Comparison of ENCODE assay signal across 16 mouse cellular contexts in genomic region chr5:137102078-137102477, GRCm38 (mm10). TPM values are rescaled to one million over a fixed set of nuclear protein-coding genes. Genes with fewer than 3 reads are reported as not detected.
DNase-seq lines count a peak whose midpoint lies in the region; ATAC-seq and TF ChIP-seq lines count a peak whose summit lies in the region.
"Had no signal": no experiment of that assay in that cellular context is flagged by ENCODE, and none has a peak within 500 bp of the region (broad histone marks: within the 10 kb centered on the region; RNA-seq: fewer than 3 reads in every experiment).

No protein-coding gene starts in this region.

- DNase-seq in hindbrain, embryonic 10.5 days (ENCODE audit: low spot score): no peak
- peak; percentile 67 for DNase-seq in MEL (ENCODE audit: low read depth, low spot score)
- DNase-seq in liver, embryonic 14.5 days (ENCODE audit: low read depth in 3 of 3, low spot score in 3 of 3): no peak
- no peak for DNase-seq in urinary bladder, postnatal 36 days (ENCODE audit: low spot score in 2 of 2)
- no peak for DNase-seq in adrenal gland, adult (ENCODE audit: inconsistent age in 2 of 2, low spot score in 1 of 2)
- DNase-seq: adrenal gland, postnatal 36 days; kidney, postnatal 10 days; thymus, postnatal 14 days had no signal

- no peaks in the 10 kb centered on the region for H3K27me3 ChIP-seq in hindbrain, embryonic 10.5 days (ENCODE audit: insufficient read depth, poor library complexity, severe bottlenecking)
- H3K27me3 ChIP-seq in hindbrain, embryonic 12.5 days: no peaks in the 10 kb centered on the region
- H3K27me3 ChIP-seq in C2C12 (ENCODE audit: control insufficient read depth, insufficient read depth, insufficient read length) (no peaks in the 10 kb centered on the region), MEL (ENCODE audit: control insufficient read depth in 1 of 2, insufficient read depth in 2 of 2, low read length in 2 of 2) (no peaks in the 10 kb centered on the region)
- no peaks in the 10 kb centered on the region for H3K27me3 ChIP-seq in liver, embryonic 14.5 days (ENCODE audit: control insufficient read depth, insufficient read depth, low read length)
- H3K27me3 ChIP-seq: midbrain, embryonic 12.5 days had no signal

- TF ChIP-seq CTCF in C2C12 (IDR thresholded peaks at IDR 0.05; ENCODE audit: control insufficient read depth, insufficient read depth, insufficient read length): no peak
- no peak for TF ChIP-seq CTCF in MEL (IDR thresholded peaks at IDR 0.05 in 2 of 3, conservative IDR thresholded peaks at IDR 0.05 in 1 of 3; ENCODE audit: control insufficient read depth in 1 of 3, insufficient read depth in 1 of 3, low read depth in 2 of 3, low read length in 3 of 3, poor library complexity in 1 of 3, severe bottlenecking in 1 of 3)
- TF ChIP-seq CTCF in liver, embryonic 14.5 days (IDR thresholded peaks at IDR 0.05; ENCODE audit: low read depth): no peak

- no peak; a peak in 1 of 4 replicates for TF ChIP-seq POLR2A in MEL (IDR thresholded peaks at IDR 0.05; ENCODE audit: control insufficient read depth in 1 of 2, insufficient read depth in 1 of 2, low read depth in 1 of 2, low read length in 2 of 2, poor library complexity in 1 of 2)

- peaks cover 15% of the 10 kb centered on the region for H3K4me1 ChIP-seq in hindbrain, embryonic 10.5 days (replicated peaks)
- peaks cover 9% of the 10 kb centered on the region for H3K4me1 ChIP-seq in hindbrain, embryonic 12.5 days
- peaks cover 17 to 51% of the 10 kb centered on the region in 2 experiments for H3K4me1 ChIP-seq in MEL (ENCODE audit: control insufficient read depth in 1 of 2, insufficient read depth in 2 of 2, low read length in 2 of 2)
- H3K4me1 ChIP-seq in liver, embryonic 14.5 days (replicated peaks; ENCODE audit: control insufficient read depth in 2 of 2, insufficient read depth in 2 of 2, low read length in 1 of 2): peaks cover 68 to 81% of the 10 kb centered on the region in 2 experiments

- no peak for TF ChIP-seq RAD21 in MEL (IDR thresholded peaks at IDR 0.05; ENCODE audit: low read depth, low read length)

- no peak overlapping the region for H3K9ac ChIP-seq in hindbrain, embryonic 12.5 days
- H3K9ac ChIP-seq in MEL (ENCODE audit: control insufficient read depth, low read depth, low read length, poor library complexity, severe bottlenecking): peak overlapping the region; percentile 85
- H3K9ac ChIP-seq in liver, embryonic 14.5 days (replicated peaks): peak overlapping the region; percentile 73
- H3K9ac ChIP-seq: midbrain, embryonic 12.5 days had no signal

- H3ac ChIP-seq in C2C12 (ENCODE audit: control insufficient read depth, insufficient read length, low read depth): peak overlapping the region; percentile 19

- H3K36me3 ChIP-seq in hindbrain, embryonic 10.5 days: no peaks in the 10 kb centered on the region
- no peaks in the 10 kb centered on the region for H3K36me3 ChIP-seq in hindbrain, embryonic 12.5 days
- H3K36me3 ChIP-seq in C2C12 (ENCODE audit: control insufficient read depth, insufficient read depth): no peaks in the 10 kb centered on the region
- peaks cover 0 to 36% of the 10 kb centered on the region in 2 experiments; a peak in 2 of 4 replicates for H3K36me3 ChIP-seq in MEL (ENCODE audit: control insufficient read depth in 1 of 2, insufficient read depth in 2 of 2, low read length in 2 of 2)
- H3K36me3 ChIP-seq in liver, embryonic 14.5 days (replicated peaks; ENCODE audit: control insufficient read depth, insufficient read depth, low read depth): no peaks in the 10 kb centered on the region
- H3K36me3 ChIP-seq: midbrain, embryonic 12.5 days had no signal

- 78% methylated on average over 10 of the region's 10 CpGs for WGBS in hindbrain, embryonic 10.5 days
- 76% methylated on average over 10 of the region's 10 CpGs for WGBS in hindbrain, embryonic 12.5 days
- 75% methylated on average over 10 of the region's 10 CpGs for WGBS in liver, embryonic 14.5 days (ENCODE audit: insufficient replicate concordance)

- ATAC-seq in hindbrain, embryonic 12.5 days (ENCODE audit: low FRiP score): no peak
- ATAC-seq in liver, embryonic 14.5 days (ENCODE audit: insufficient read depth): no peak

- no peaks in the 10 kb centered on the region for H3K9me3 ChIP-seq in hindbrain, embryonic 10.5 days
- H3K9me3 ChIP-seq in hindbrain, embryonic 12.5 days (replicated peaks): no peaks in the 10 kb centered on the region
- no peaks in the 10 kb centered on the region for H3K9me3 ChIP-seq in MEL (replicated peaks; ENCODE audit: insufficient read depth, low read length)
- no peaks in the 10 kb centered on the region for H3K9me3 ChIP-seq in liver, embryonic 14.5 days (ENCODE audit: control insufficient read depth, low read length)
- H3K9me3 ChIP-seq: midbrain, embryonic 12.5 days had no signal

- no peaks in the 10 kb centered on the region for H3K79me2 ChIP-seq in C2C12 (ENCODE audit: control insufficient read depth, insufficient read depth)
- peaks cover 11% of the 10 kb centered on the region for H3K79me2 ChIP-seq in MEL (ENCODE audit: control insufficient read depth, insufficient read depth, low read length, poor library complexity)

- H3K4me2 ChIP-seq in hindbrain, embryonic 12.5 days (replicated peaks): no peak overlapping the region
- H3K4me2 ChIP-seq in liver, embryonic 14.5 days (ENCODE audit: low read depth): peak overlapping the region; percentile 70; the same call in 1 of the 2 replicates
- H3K4me2 ChIP-seq: midbrain, embryonic 12.5 days had no signal

- 0 out of 2 replicates have a peak overlapping the region, but pooled peaks have one; percentile 71 for H3K27ac ChIP-seq in hindbrain, embryonic 10.5 days
- H3K27ac ChIP-seq in hindbrain, embryonic 12.5 days: no peak overlapping the region
- peak overlapping the region; percentile 96 for H3K27ac ChIP-seq in MEL (ENCODE audit: control insufficient read depth, low read depth, low read length)
- peak overlapping the region; percentile 95 for H3K27ac ChIP-seq in liver, embryonic 14.5 days
- H3K27ac ChIP-seq: midbrain, embryonic 12.5 days had no signal

- H3K4me3 ChIP-seq in hindbrain, embryonic 10.5 days: no peak overlapping the region
- H3K4me3 ChIP-seq in hindbrain, embryonic 12.5 days: no peak overlapping the region
- H3K4me3 ChIP-seq in C2C12 (ENCODE audit: insufficient read depth, poor library complexity, severe bottlenecking) (no peak overlapping the region), MEL (ENCODE audit: control insufficient read depth in 1 of 2, insufficient read depth in 1 of 2, low read depth in 2 of 2, low read length in 2 of 2) (peak overlapping the region; percentile 57 to 70)
- no peak overlapping the region for H3K4me3 ChIP-seq in liver, embryonic 14.5 days (ENCODE audit: insufficient read depth in 1 of 2, low read depth in 2 of 2, low read length in 2 of 2)
- H3K4me3 ChIP-seq: midbrain, embryonic 12.5 days had no signal

- no peak for TF ChIP-seq EP300 in MEL (IDR thresholded peaks at IDR 0.05; ENCODE audit: low read depth in 1 of 2, low read length in 2 of 2)
- no peak for TF ChIP-seq EP300 in liver, embryonic 14.5 days (IDR thresholded peaks at IDR 0.05; ENCODE audit: low read depth)

- no peaks in the 10 kb centered on the region for H3K79me3 ChIP-seq in C2C12 (ENCODE audit: low read depth)

TF ChIP-seq in C2C12, 6 proteins besides CTCF, POLR2A, EP300 and RAD21 (continues in another document):
- no peak for TF ChIP-seq MYOG (IDR thresholded peaks at IDR 0.05; ENCODE audit: control insufficient read depth, extremely low read depth, insufficient read length)

TF ChIP-seq in MEL, 35 proteins besides CTCF, POLR2A, EP300 and RAD21 (continues in another document):
- no peak for TF ChIP-seq TBP (IDR thresholded peaks at IDR 0.05; ENCODE audit: low read depth, low read length)

RNA-seq across cellular contexts. Expression of gene Trim56, which starts 13.9 kb away (rescaled TPM):
- 5.2 and 5.4 TPM in 2 replicates for polyA plus RNA-seq in hindbrain, embryonic 10.5 days (2016; fragmentation: Nextera tagmentation; extraction: Ambion mirVana)
- polyA plus RNA-seq in hindbrain, embryonic 12.5 days (2016; fragmentation: Nextera tagmentation; extraction: Ambion mirVana): 4.2 and 5.7 TPM in 2 replicates
- polyA plus RNA-seq in C2C12 (2012; fragmentation: generic; extraction: Trizol) (7.4 TPM), MEL (2012; ENCODE audit: insufficient read depth in 1 of 2, insufficient read length in 2 of 2, low read depth in 1 of 2, low replicate concordance in 2 of 2, missing spikeins in 1 of 2) (10 to 100 TPM; 22.8 to 75.8 TPM)
- 19.7 and 21.8 TPM in 2 replicates for total RNA-seq in MEL (2012; rRNA removed)
- 3.7 and 5.4 TPM in 2 replicates for polyA plus RNA-seq in liver, embryonic 14.5 days (2012; rRNA removed)
- polyA plus RNA-seq in liver, embryonic 14.5 days (2014; fragmentation: Nextera tagmentation; extraction: Ambion mirVana): 7.8 and 8.4 TPM in 2 replicates

RNA-seq across cellular contexts. Expression of gene Serpine1, which starts 30.0 kb away (rescaled TPM):
- not detected in 2 replicates for polyA plus RNA-seq in hindbrain, embryonic 10.5 days (2016; fragmentation: Nextera tagmentation; extraction: Ambion mirVana)
- 0.10 TPM in 1 of 2 replicates, not detected in the other for polyA plus RNA-seq in hindbrain, embryonic 12.5 days (2016; fragmentation: Nextera tagmentation; extraction: Ambion mirVana)
- 131 TPM for polyA plus RNA-seq in C2C12 (2012; fragmentation: generic; extraction: Trizol)
- total RNA-seq in MEL (2012; rRNA removed): 0.04 and 0.13 TPM in 2 replicates
- polyA plus RNA-seq in MEL (2012; ENCODE audit: insufficient read depth in 1 of 2, insufficient read length in 2 of 2, low read depth in 1 of 2, low replicate concordance in 2 of 2, missing spikeins in 1 of 2): under 1 TPM in 1 of 2 experiments, not detected in 1; 0.11 TPM
- polyA plus RNA-seq in liver, embryonic 14.5 days (2012; rRNA removed): 0.14 and 0.23 TPM in 2 replicates
- not detected in 2 replicates for polyA plus RNA-seq in liver, embryonic 14.5 days (2014; fragmentation: Nextera tagmentation; extraction: Ambion mirVana)

RNA-seq across cellular contexts. Expression of gene Muc3, which starts 47.0 kb away (rescaled TPM):
- polyA plus RNA-seq in hindbrain, embryonic 10.5 days (2016; fragmentation: Nextera tagmentation; extraction: Ambion mirVana): not detected in 2 replicates
- polyA plus RNA-seq in hindbrain, embryonic 12.5 days (2016; fragmentation: Nextera tagmentation; extraction: Ambion mirVana): not detected in 2 replicates
- not detected for polyA plus RNA-seq in C2C12 (2012; fragmentation: generic; extraction: Trizol)
- not detected in 2 replicates for total RNA-seq in MEL (2012; rRNA removed)
- not detected for polyA plus RNA-seq in MEL (2012; ENCODE audit: insufficient read depth in 1 of 2, insufficient read length in 2 of 2, low read depth in 1 of 2, low replicate concordance in 2 of 2, missing spikeins in 1 of 2)
- not detected in 2 replicates for polyA plus RNA-seq in liver, embryonic 14.5 days (2012; rRNA removed)
- not detected in 2 replicates for polyA plus RNA-seq in liver, embryonic 14.5 days (2014; fragmentation: Nextera tagmentation; extraction: Ambion mirVana)
- total RNA-seq: adrenal gland, postnatal 36 days; heart, postnatal 36 days; layer of hippocampus, postnatal 14 days had no signal
- polyA plus RNA-seq: cerebellum, adult 2 months; limb, embryonic 11.5 days; lung, embryonic 16.5 days; midbrain, embryonic 12.5 days had no signal

RNA-seq across cellular contexts. Expression of gene Ap1s1, which starts 56.1 kb away (rescaled TPM):
- 200 and 232 TPM in 2 replicates for polyA plus RNA-seq in hindbrain, embryonic 10.5 days (2016; fragmentation: Nextera tagmentation; extraction: Ambion mirVana)
- 183 and 186 TPM in 2 replicates for polyA plus RNA-seq in hindbrain, embryonic 12.5 days (2016; fragmentation: Nextera tagmentation; extraction: Ambion mirVana)
- 360 TPM for polyA plus RNA-seq in C2C12 (2012; fragmentation: generic; extraction: Trizol)
- 137 and 154 TPM in 2 replicates for total RNA-seq in MEL (2012; rRNA removed)
- 100 to 1,000 TPM; 211 to 218 TPM for polyA plus RNA-seq in MEL (2012; ENCODE audit: insufficient read depth in 1 of 2, insufficient read length in 2 of 2, low read depth in 1 of 2, low replicate concordance in 2 of 2, missing spikeins in 1 of 2)
- 45.8 and 58.6 TPM in 2 replicates for polyA plus RNA-seq in liver, embryonic 14.5 days (2012; rRNA removed)
- 73.9 and 79.4 TPM in 2 replicates for polyA plus RNA-seq in liver, embryonic 14.5 days (2014; fragmentation: Nextera tagmentation; extraction: Ambion mirVana)

Comparison
In these comparisons a context has a peak if more than half of its experiments do, and no peak if none do; other contexts are left out.
1. H3K4me3 ChIP-seq: peak in MEL (2 of 2); none in hindbrain, embryonic 10.5 days (single experiment), hindbrain, embryonic 12.5 days (single experiment), C2C12 (single experiment) and liver, embryonic 14.5 days (0 of 2).
2. RNA of gene Serpine1, which starts 30.0 kb away (polyA plus RNA-seq): 131 TPM in C2C12 (single experiment); 0.14 to 0.23 TPM in liver, embryonic 14.5 days, 0.11 TPM in MEL, 0.10 TPM in hindbrain, embryonic 12.5 days and not detected in hindbrain, embryonic 10.5 days; every median in the first group is over 100 times any median in the second.